Mouse (Mus musculus): ENCODE data around the gene Gm39566. TPM values are rescaled to one million over a fixed set of nuclear protein-coding genes. Genes with fewer than 3 reads are reported as not detected.

The Gm39566 gene
- polyA plus RNA-seq, 1 experiment = not detected

DNA sequence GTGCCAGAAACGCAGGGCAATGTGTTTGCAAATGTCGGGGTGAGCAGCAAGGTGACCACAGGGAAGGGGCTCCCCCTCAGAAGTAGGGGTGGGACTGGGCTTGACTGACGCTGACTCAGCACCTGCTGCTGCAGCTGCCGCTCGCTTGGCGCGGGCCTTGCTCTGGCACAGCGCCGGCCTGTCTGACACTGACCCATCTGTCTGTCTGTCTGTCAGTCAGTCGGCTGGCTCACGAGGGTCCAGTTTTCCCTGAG, 15.0 kb downstream of the Gm39566 start:
- DNase-seq (ENCODE audit: extremely low spot score in 1 of 2, low spot score in 1 of 2) = no peak

DNA sequence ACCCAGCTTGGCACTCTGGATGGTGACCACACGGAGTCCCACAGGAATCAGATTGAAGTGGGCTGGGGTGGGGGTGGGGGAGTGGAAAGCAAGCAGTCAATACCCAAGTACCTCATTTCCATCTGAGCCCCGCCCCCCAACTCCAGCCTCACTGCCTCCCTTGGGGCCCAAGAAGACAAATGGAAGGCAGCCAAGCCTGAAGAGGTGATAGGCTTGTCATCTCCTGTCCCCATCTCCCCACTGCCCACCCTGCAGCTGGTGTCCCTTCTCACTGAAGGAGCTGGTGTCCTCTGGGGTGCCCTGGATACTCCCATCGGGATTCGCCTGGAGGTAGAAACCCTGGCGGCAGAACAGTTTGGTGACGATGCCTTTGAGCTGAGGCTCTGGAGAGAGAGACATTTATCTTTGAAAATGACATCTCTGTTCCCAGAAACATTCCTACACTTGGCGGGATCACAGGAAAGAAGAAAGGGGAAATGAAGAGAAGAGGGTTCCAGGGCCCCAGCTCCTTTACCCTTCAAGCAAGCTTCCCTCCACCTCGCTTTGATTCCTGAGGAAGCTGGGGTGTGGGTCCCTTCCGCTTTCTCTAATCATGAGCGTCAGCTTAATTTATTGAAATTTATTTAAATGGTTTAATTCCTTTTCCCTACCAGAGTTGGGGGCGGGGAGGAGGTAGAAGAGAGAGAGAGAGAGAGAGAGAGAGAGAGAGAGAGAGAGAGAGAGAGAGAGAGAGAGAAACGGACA, 15.5 kb downstream of the Gm39566 start:
- DNase-seq (ENCODE audit: extremely low spot score in 1 of 2, low spot score in 1 of 2) = no peak

- no peak for DNase-seq (ENCODE audit: extremely low spot score in 1 of 2, low spot score in 1 of 2)
Measured at GRCm38 (mm10) chr11:69797924-69798323, 17.2 kb downstream of the Gm39566 start.

DNA sequence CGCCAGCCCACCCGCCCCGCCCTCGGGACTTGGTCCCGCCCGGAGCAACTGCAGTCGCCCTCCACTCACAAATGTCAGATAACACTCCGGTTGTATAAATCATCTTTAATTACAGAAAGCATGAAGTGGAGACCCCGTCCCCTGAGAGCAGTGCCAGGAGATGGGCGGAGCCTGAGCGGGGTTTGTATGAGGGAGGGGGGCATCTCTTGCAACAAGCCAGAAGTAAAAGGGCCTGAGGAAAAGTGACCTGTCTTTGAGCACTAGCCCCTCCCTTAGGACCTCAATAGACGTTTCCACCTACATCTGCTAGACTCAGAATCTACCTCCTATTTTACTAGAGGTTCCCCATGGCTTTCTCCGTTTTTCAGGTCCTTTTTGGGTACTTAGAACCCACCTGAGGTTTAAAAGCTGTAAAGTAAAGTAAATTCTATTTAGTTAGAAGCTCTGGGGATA, 19.1 kb downstream of the Gm39566 start:
- no peak for DNase-seq (ENCODE audit: extremely low spot score in 1 of 2, low spot score in 1 of 2)

DNA sequence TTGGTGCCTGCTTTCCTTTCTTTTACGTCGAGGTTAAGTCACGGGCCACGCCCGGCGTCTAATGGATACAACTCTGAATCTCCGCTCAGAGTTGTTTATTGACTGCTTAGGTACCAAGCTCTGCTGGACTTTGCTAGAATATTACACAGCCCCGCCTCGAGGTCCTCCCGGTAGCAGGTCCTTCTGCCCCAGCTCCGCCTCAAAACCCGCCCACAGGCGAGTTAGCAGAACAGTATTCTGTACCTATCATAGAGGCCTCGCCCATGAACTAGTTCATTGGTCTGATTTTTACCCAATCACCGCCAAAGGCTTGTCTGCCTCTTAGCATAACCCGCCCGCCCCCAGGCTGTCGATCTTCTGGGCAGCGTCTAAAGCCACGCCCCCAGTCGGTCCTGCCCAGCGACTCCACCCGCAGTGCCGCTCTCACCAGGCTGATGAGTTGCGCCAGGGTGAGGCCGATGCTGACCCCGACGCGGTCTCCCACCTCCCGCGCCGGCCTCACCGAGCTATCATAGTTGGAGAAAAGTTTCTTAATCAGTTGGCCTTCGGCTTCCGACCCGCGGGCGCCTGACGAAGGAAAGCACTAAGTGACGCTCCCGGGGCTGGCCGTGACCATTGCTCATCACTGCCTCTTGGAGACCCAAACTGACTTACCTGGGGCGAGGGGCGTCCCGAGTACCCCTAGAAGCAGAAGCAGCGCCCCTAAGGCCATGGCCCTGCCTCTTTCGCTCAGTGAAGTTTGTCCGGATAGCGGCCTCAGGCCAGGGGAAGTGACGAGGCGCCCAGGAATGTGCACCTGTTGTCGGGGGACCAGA, 19.7 kb downstream of the Gm39566 start, which contains the start of gene Chrnb1:
Gene Chrnb1 (minus strand): TSS at position 776 of the 815 bp plus-strand sequence.
- DNase-seq (ENCODE audit: extremely low spot score in 1 of 2, low spot score in 1 of 2) = peak; percentile 93

DNA sequence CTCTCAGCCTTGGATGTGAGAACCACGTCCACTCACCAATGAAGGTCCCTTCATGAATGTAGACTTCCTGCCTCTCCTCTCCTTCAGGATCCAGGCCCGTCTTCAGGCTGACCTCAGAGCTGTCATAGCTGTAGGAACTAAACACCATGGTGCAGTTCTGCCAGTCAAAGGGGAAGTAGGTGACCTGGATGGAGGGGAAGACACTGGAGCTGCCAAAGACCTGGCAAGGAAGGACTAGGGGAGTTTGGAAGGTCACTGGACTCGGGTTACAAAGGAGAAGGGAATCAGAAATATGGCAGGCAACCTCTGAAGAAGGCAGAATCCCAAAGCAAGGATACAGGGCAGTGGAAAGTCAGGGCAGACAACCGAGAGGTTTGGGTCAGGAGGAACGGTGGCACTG, 21.7 kb downstream of the Gm39566 start:
- DNase-seq (ENCODE audit: extremely low spot score in 1 of 2, low spot score in 1 of 2) = no peak

- peak in 1 of 2 experiments; percentile 55 for DNase-seq (ENCODE audit: extremely low spot score in 1 of 2, low spot score in 1 of 2)
Measured at GRCm38 (mm10) chr11:69791420-69791819, 23.7 kb downstream of the Gm39566 start.

GRCm38 (mm10) chr11:69789431-69789830, 25.7 kb downstream of the Gm39566 start:
- DNase-seq (ENCODE audit: extremely low spot score in 1 of 2, low spot score in 1 of 2) = no peak

- DNase-seq (ENCODE audit: extremely low spot score in 1 of 2, low spot score in 1 of 2) = no peak
Measured at GRCm38 (mm10) chr11:69787306-69787705, 27.8 kb downstream of the Gm39566 start.

- DNase-seq (ENCODE audit: extremely low spot score in 1 of 2, low spot score in 1 of 2) = no peak
Measured at GRCm38 (mm10) chr11:69784793-69785272, 30.3 kb downstream of the Gm39566 start.

- no peak for DNase-seq (ENCODE audit: extremely low spot score in 1 of 2, low spot score in 1 of 2)
Measured at GRCm38 (mm10) chr11:69781828-69782227, 33.3 kb downstream of the Gm39566 start.

DNA sequence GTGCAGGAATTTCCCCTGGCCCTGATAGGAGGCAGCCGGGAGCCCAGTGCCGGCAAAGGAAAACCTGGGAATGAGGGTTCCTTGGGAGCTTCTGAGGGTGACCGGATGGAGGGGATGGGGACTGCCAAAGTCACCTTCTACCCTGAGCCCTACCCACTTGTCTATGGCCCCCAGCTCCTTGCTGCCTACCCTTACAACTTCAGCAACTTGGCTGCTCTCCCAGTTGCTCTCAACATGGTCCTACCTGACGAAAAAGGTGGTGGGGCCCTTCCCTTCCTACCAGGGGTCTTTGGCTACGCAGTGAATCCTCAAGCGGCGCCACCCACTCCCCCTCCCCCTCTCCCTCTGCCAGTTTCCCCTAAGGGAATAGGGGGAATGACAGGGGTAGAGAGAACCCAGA, 36.1 kb downstream of the Gm39566 start:
- DNase-seq (ENCODE audit: extremely low spot score in 1 of 2, low spot score in 1 of 2) = no peak

GRCm38 (mm10) chr11:69778258-69778982, 36.7 kb downstream of the Gm39566 start:
- DNase-seq (ENCODE audit: extremely low spot score in 1 of 2, low spot score in 1 of 2) = no peak

- DNase-seq (ENCODE audit: extremely low spot score in 1 of 2, low spot score in 1 of 2) = no peak
Measured at GRCm38 (mm10) chr11:69777504-69778257, 37.4 kb downstream of the Gm39566 start.

- no peak for DNase-seq (ENCODE audit: extremely low spot score in 1 of 2, low spot score in 1 of 2)
Measured at GRCm38 (mm10) chr11:69776488-69776887, 38.6 kb downstream of the Gm39566 start.

- DNase-seq (ENCODE audit: extremely low spot score in 1 of 2, low spot score in 1 of 2) = no peak
Measured at GRCm38 (mm10) chr11:69775716-69776115, 39.4 kb downstream of the Gm39566 start.

- DNase-seq (ENCODE audit: extremely low spot score in 1 of 2, low spot score in 1 of 2) = no peak
Measured at GRCm38 (mm10) chr11:69774961-69775360, 40.1 kb downstream of the Gm39566 start.

DNA sequence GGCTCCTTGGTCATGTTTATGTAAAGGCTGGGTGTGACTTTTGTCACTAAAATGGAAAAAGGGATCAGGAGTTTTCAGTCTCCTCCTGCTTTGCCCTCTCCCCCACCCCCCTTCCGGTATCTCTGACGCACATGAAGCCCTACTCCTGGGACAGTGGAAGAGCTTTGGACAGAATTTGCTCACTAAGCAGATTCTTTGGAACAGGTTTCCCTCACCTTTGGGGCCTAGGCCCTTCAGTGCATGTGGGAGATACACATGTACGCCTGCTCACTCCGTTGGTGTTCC, 47.5 kb downstream of the Gm39566 start:
- DNase-seq (ENCODE audit: extremely low spot score in 1 of 2, low spot score in 1 of 2) = no peak

GRCm38 (mm10) chr11:69766872-69767624, 48.0 kb downstream of the Gm39566 start:
- no peak for DNase-seq (ENCODE audit: extremely low spot score in 1 of 2, low spot score in 1 of 2)

GRCm38 (mm10) chr11:69766126-69766609, 48.9 kb downstream of the Gm39566 start:
- DNase-seq (ENCODE audit: extremely low spot score in 1 of 2, low spot score in 1 of 2) = peak in 1 of 2 experiments; percentile 77
